Mouse (Mus musculus) bone marrow, adult 2 months (tissue): ENCODE results near the gene Sp110.
"Not testable (repeated sequence)": the region's sequence is repeated elsewhere in the genome, so short reads cannot be mapped to it uniquely, and the experiment has no call there.

ENCODE experiments used
- CTCF ChIP-seq: fragments of 200-500 bp; IDR thresholded peaks from 2 replicates; pipeline ENCODE4 v1.5.1; 2011; ENCODE audit warnings: low read length, control low read depth; ENCODE audit not compliant: control insufficient read depth, insufficient read depth
- POLR2A ChIP-seq: fragments of 200-500 bp; IDR thresholded peaks from 2 replicates; pipeline ENCODE4 v1.6.1; 2011; ENCODE audit warnings: low read depth, mild to moderate bottlenecking, control low read depth, low read length, borderline replicate concordance; ENCODE audit not compliant: control insufficient read depth

GRCm38 (mm10) chr1:85578372-85579010 is 20.1 kb downstream of the Sp110 start:
- TF ChIP-seq CTCF, POLR2A: not testable (repeated sequence)
